Mouse (Mus musculus) adrenal gland, postnatal 14 days (tissue): ENCODE measurements at regions not wholly inside any gene's neighbourhood (a gene's known extent, or its start where the extent isn't known, plus 50 kb on each side); places are given as distances from the start of the nearest gene placed in this dataset.
A peak's percentile ranks its signal among the peaks of the same experiment; 100 is the strongest.
"Not testable (repeated sequence)": the region's sequence is repeated elsewhere in the genome, so short reads cannot be mapped to it uniquely, and the experiment has no call there.

Experiments
- DNase-seq: peaks from one replicate; pipeline ENCODE4 v3.0.0; 2021; ENCODE audit warnings: mixed read lengths

DNA sequence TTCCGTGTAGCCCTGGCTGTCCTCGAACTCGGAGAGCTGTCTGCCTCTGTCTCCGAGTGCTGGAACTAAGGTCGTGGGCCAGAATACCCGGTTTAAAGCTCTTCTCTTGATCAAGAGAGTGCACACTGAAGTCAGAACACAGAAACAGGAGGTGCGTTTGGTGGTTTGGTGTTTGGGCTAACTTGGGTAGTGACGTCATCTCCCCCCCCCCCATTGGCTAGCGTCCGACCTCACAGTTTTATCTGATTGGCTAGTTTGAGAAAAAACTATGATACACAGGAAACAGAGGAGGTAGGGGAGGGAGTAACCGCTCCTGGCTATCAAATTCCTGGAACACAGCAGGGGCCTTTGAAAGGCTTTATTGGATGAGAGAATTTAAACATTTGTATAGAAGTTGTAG lies 60.2 kb upstream of the Pim1 start:
- no peak for DNase-seq

DNA sequence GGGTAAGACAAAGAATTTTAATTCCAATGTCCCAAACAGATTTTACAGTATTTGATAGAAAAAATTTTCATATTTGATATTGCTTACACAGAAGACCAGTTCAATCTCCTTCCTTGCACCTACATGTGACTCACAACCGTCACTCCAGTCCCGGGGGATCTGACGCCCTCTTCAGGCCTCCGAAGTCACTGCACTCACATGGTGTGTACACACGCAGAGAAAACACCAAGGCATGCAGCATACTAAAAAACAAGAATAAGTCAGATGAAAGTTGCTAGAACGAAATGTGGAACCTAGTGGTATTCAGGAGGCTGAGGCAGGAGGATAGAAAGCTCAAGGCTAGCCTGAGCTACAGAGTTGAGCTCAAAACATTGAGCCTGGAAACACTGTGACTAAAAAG lies 59.7 kb upstream of the Pim1 start:
- DNase-seq: no peak

GRCm38 (mm10) chr17:29431553-29432297 lies 58.8 kb upstream of the Pim1 start:
- no peak for DNase-seq

DNA sequence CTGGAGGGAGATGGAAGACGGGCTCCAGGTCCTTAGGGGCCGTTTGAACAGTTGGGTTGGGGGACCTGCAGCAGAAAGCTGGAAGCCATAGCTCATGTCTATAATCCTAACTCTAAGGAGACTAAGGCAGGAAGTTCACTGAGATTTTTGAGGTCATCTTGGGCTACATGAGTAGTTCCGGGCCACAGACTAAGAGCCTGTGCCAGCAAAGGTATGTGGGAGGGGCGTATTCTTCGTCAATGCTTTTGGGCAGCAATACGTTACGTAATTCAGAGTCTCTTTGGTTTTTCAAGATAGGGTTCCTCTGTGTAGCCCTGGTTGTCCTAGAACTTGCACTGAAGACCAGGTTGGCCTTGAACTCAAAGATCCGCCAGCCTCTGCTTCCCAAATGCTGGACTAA lies 57.9 kb upstream of the Pim1 start:
- DNase-seq: no peak

DNA sequence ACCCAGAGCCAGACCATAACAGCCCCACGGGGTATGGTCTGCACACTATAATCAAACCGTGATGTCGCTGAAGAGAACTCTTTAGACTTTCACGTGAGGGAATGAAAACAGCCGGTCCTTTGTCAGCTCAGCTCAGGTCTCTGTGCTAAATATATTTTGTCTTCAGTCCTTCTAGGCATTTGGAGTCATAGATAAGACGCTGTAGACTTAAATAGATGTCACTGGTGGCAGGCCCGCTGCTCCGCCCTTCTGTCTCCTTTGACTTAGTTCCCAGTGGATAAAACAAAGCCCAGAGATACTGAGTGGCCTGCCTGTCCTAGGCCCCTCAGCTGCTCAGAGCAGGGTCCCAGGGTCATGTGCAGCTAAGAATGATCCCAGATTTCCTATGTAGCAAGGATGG lies 57.2 kb upstream of the Pim1 start:
- no peak for DNase-seq

DNA sequence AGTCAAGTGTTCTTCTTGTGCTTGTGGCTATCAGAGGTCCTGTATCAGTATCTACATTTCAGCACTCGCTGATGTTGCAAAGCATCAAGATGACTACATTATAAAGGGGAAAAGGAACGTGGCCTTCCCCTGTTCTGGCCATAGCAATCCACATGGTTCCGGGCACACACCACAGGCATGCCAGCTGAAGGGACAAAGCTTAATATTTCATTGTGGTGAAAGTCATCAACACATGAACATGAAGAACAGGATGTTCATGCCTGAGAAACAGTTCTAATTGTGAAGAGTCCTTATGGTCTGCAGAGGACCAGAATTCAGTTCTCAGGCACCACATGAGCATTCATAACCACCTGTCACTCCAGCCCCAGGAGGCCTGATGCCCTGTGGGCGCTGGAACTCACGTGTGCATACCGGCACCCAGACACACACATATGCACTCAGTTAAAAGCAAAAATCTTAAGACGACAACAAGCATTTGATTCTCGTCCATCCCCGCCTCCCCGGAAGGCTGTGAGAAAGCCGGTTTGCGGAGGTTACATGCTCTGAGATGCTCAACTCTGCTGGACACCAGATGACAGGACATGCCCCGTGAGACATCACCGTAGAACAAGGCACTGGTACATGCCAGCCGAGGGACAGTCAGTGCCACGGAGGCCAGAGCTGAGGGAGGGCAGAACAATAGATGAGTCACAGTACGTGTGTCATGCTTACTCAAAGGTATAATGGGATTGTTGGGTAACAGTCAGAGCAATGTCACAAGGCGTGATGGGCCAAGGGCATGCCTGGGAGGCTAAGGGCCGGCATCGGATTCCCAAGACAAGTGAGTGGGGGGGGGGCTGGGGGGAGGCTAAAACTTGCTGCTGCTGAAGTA lies 56.2 kb upstream of the Pim1 start:
- DNase-seq: peak; percentile 76

DNA sequence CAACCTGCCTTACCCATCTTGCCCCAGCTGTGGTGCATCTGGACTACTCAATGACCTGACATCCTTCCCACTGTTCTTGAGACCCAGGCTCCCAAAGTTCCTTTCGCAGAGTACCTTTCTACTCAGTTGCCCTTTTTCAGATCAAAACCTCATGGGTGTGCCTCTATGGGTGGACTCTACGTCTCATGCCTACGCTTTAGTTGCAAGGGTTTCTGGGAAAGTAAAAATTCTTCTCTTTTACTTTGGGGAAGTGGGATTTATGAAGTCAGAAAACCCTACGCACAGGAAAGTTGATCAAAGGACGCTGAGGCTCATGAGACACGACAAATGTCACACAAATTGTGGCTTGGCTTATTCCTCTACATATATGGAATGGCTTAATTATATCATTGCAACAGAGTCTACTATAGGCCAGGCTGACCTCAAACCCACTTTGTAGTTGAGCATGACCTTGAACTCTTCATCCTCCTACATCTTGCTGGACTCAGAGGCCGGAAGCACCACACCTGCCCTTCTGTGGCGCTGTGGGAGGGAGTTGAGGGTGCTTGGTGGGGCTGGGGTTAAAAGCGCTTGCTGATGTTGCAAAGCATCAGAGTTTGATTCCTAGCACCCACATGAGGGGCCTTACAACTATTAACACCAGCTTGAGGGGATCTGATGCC lies 55.1 kb upstream of the Pim1 start:
- no peak for DNase-seq

GRCm38 (mm10) chr17:29436484-29436870 lies 54.1 kb upstream of the Pim1 start:
- not testable (repeated sequence) for DNase-seq

GRCm38 (mm10) chr17:29436871-29437534 lies 53.5 kb upstream of the Pim1 start:
- peak; percentile 94 for DNase-seq

DNA sequence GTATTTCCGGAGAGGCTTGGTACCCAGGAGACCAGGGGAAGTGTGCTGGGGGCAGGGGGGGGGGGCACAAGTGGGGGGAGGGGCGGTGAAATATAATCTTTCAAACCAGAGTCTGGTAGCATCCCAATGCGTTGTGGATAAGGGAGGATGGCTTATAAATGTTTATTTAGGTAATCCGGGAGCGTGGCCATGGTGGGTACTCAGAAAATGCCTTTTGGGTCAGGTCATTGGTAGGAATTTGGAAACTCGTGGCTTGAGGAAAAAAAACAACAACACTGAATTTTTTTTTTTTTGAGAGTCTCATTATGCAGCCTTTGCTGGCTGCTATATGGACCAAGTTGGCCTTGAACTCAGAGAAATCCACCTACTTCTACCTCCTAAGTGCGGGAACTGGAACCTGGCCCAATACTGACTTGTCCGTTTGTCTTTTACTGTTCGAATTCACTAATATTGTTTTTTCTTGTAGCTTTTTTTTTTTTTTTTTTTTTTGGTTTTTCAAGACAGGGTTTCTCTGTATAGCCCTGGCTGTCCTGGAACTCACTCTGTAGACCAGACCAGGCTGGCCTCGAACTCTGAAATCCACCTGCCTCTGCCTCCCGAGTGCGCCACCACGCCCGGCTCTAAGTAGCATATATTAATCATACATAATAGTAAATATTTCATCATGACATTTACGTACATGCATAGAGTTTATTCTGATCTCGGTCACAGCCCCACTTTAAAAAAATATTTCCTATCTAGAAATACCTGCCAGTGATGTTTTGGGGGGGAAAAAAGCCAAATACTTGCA lies 52.8 kb upstream of the Pim1 start:
- no peak for DNase-seq

- peak; percentile 84 for DNase-seq
Observed at GRCm38 (mm10) chr17:29438347-29439235, 52.0 kb upstream of the Pim1 start.

- peak; percentile 68 for DNase-seq
Observed at GRCm38 (mm10) chr17:29439992-29440391, 50.6 kb upstream of the Pim1 start.

DNA sequence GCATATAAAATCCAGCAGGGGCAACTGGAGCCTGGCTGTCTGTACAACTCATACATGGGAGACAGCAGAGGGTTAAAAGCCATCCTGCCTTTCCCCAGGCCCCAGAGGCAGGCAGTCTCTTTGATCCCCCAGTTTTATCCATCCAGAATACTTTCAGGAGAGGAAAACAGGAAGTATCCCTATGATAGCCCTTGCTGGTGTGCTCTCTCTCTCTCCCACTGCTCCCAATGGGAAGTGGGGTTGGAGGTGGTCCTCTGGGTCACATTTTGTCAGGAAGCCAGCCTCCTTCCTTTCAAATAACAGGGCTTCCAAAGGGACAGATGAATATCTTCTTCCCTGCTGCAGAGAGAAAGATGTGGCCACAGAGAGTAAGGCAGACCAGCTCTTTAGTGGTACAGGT lies 50.1 kb upstream of the Pim1 start:
- no peak for DNase-seq
